Mouse (Mus musculus) neural tube, embryonic 14.5 days (tissue): Measurements from ENCODE around the gene Usp54. TPM values are rescaled to one million over a fixed set of nuclear protein-coding genes. Genes with fewer than 3 reads are reported as not detected.

Source experiments
- ATAC-seq: fragments of 200-750 bp; cut with Nextera tagmentation; 2 replicates; pipeline ENCODE4 v1.8.0; 2017; ENCODE audit warnings: low read depth, mild to moderate bottlenecking, moderate TSS enrichment, moderate library complexity
- H3K27ac ChIP-seq: fragments of 300-500 bp; sonication (generic); 2 replicates; pipeline ENCODE4 v1.5.1; 2014; ENCODE audit warnings: low read depth, mild to moderate bottlenecking, control low read depth, low read length, moderate library complexity, mixed read lengths
- H3K27me3 ChIP-seq: fragments of 300-500 bp; sonication (generic); 2 replicates; pipeline ENCODE4 v1.6.1; 2014; ENCODE audit warnings: low read length; ENCODE audit not compliant: control insufficient read depth, insufficient read depth
- H3K36me3 ChIP-seq: fragments of 300-500 bp; sonication (generic); 2 replicates; pipeline ENCODE4 v1.6.1; 2014; ENCODE audit warnings: low read length, mixed read lengths; ENCODE audit not compliant: control insufficient read depth, insufficient read depth
- H3K4me1 ChIP-seq: fragments of 300-500 bp; sonication (generic); 2 replicates; pipeline ENCODE4 v1.6.1; 2014; ENCODE audit warnings: low read length; ENCODE audit not compliant: control insufficient read depth, insufficient read depth
- H3K4me2 ChIP-seq: fragments of 300-500 bp; sonication (generic); 2 replicates; pipeline ENCODE4 v1.6.1; 2014; ENCODE audit warnings: mild to moderate bottlenecking, low read depth, low read length, control low read depth
- H3K4me3 ChIP-seq: fragments of 300-500 bp; sonication (generic); 2 replicates; pipeline ENCODE4 v1.5.1; 2014; ENCODE audit warnings: low read depth, low read length, control low read depth, mixed read lengths
- H3K9ac ChIP-seq: fragments of 300-500 bp; sonication (generic); replicated peaks from 2 replicates; pipeline ENCODE4 v1.6.1; 2014; ENCODE audit warnings: low read depth, mild to moderate bottlenecking, control low read depth, low read length, mixed read lengths
- H3K9me3 ChIP-seq: fragments of 300-500 bp; sonication (generic); 2 replicates; pipeline ENCODE4 v1.6.1; 2016; ENCODE audit warnings: low read length; ENCODE audit not compliant: control insufficient read depth
- WGBS: fragments of 180-500 bp; shearing (Covaris S2); extraction: QIAGEN DNeasy Blood & Tissue Kit; methylation state at CpG from one replicate; pipeline ENCODE4 v1.1.7; 2014; 5-methylcytosine and 5-hydroxymethylcytosine counted together
- polyA plus RNA-seq: library from polyadenylated mRNA; unstranded; fragments of >200 nt; fragmentation: Nextera tagmentation; extraction: Ambion mirVana; gene quantifications from 2 replicates; pipeline ENCODE4 v1.2.1, GENCODE M21; 2014

Usp54 gene
- polyA plus RNA-seq, result 13.6 and 15.1 TPM in 2 replicates

DNA sequence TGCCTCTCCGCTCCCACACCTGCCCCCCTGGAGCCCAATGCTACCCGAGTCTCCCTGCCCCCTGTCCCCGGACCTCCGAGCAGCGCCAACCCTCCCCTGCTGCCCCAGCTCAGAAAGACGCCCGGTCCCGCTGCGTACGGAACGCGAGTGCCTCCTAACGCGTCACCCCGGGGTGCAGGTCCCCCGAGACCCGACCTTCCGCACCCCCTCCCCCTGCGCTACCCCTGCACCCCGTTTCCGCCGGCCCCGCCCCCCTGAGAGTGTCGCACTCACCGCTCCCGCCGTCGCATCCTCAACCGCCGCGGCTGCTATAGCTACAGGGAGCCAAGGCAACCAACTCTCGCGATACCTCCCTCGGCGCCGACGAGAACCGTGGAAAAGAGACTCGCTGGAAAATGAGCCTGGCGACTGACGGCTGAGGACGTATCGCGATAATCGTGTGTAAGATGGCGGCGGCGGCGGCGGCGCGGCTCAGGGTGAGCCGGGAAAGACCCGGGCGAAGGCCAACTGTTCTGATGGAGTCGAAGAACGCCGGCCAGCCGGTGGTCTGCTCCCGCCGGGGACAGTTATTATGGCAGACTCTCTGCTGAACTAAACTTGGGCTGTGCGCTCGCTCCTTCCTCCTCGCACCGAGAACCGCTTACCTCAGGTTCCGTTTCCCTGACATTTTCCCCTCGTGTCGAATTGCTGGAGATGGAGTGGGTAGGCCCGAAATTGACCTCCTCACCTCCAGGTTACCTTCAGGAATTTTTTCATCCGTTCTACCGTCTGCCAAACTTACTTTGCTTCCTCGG, at the start of gene Usp54:
Gene Usp54, minus strand, starts transcription at position 420 of the 794 bp plus-strand sequence.
- H3K4me2 ChIP-seq, result peak within 1 kb of the TSS; percentile 79
- H3K9me3 ChIP-seq, result no peaks in the 10 kb centered on the region
- 0 out of 2 replicates have a peak, but pooled peaks cover 4% of the 10 kb centered on the region for H3K4me1 ChIP-seq
- peak within 1 kb of the TSS; percentile 81 for H3K4me3 ChIP-seq
- no peaks in the 10 kb centered on the region for H3K36me3 ChIP-seq
- under 1% methylated on average over 73 of the region's 73 CpGs for WGBS
- peak within 1 kb of the TSS; percentile 90 for H3K27ac ChIP-seq
- peak; percentile 97 for ATAC-seq
- peak within 1 kb of the TSS; percentile 83 for H3K9ac ChIP-seq
- no peaks in the 10 kb centered on the region for H3K27me3 ChIP-seq

DNA sequence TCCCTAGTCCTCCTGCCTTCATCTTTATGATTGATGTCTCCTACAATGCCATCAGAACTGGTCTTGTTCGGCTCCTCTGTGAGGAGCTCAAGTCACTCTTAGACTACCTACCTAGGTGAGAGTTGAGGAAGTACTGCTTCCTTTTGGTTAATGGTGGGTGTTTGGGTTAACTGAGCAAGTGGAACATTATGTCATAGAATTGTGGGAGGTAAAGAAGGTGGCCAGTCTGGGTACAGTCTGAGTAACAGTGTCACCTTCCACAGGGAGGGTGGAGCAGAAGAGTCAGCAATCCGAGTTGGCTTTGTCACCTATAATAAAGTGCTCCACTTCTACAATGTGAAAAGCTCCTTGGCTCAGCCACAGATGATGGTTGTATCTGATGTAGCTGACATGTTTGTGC, 48.1 kb upstream of the Usp54 start:
- Histone ChIP-seq H3K27ac (no peak overlapping the region), H3K36me3 (peaks cover 87% of the 10 kb centered on the region), H3K4me1 (no peaks in the 10 kb centered on the region), H3K4me3 (no peak overlapping the region), H3K27me3 (no peaks in the 10 kb centered on the region), H3K4me2 (no peak overlapping the region), H3K9me3 (no peaks in the 10 kb centered on the region), H3K9ac (no peak overlapping the region)
- no peak for ATAC-seq
- WGBS, result 95% methylated on average over 2 of the region's 2 CpGs

DNA sequence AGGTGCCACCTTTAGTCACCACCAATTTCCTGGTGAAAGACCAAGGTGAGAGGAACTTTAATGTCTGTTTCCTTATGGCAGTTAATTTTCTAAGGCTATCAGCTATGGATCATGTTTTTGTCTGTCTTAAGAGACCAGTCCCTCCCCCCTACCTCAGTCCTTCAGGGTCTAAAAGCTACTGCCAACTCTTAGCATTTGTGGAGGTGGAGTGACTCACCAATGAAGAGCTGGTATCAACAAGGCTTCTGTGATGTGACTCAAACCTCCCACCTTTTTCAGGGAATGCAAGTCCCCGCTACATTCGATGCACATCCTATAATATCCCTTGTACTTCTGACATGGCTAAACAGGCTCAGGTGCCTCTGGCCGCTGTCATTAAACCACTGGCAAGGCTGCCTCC, 45.7 kb upstream of the Usp54 start:
- Histone ChIP-seq H3K27ac (no peak overlapping the region), H3K4me3 (no peak overlapping the region), H3K36me3 (peaks cover 92% of the 10 kb centered on the region), H3K4me2 (no peak overlapping the region), H3K27me3 (no peaks in the 10 kb centered on the region), H3K4me1 (no peaks in the 10 kb centered on the region), H3K9ac (no peak overlapping the region), H3K9me3 (no peaks in the 10 kb centered on the region)
- no peak for ATAC-seq
- 95% methylated on average over 3 of the region's 3 CpGs for WGBS

- H3K4me2 ChIP-seq, result no peak overlapping the region
- no peak overlapping the region for H3K9ac ChIP-seq
- no peak overlapping the region for H3K4me3 ChIP-seq
- 88% methylated on average over 3 of the region's 3 CpGs for WGBS
- H3K9me3 ChIP-seq, result no peaks in the 10 kb centered on the region
- peaks cover 87% of the 10 kb centered on the region for H3K36me3 ChIP-seq
- H3K27me3 ChIP-seq, result no peaks in the 10 kb centered on the region
- no peak for ATAC-seq
- no peaks in the 10 kb centered on the region for H3K4me1 ChIP-seq
- H3K27ac ChIP-seq, result no peak overlapping the region
Observed at GRCm38 (mm10) chr14:20682498-20682897, 41.6 kb upstream of the Usp54 start.

- Histone ChIP-seq H3K27ac (no peak overlapping the region), H3K4me3 (no peak overlapping the region), H3K4me1 (no peaks in the 10 kb centered on the region), H3K36me3 (peaks cover 85% of the 10 kb centered on the region), H3K9ac (no peak overlapping the region), H3K4me2 (no peak overlapping the region), H3K9me3 (no peaks in the 10 kb centered on the region), H3K27me3 (no peaks in the 10 kb centered on the region)
- no peak for ATAC-seq
- 91% methylated on average over 2 of the region's 2 CpGs for WGBS
Observed at GRCm38 (mm10) chr14:20681742-20682141, 40.9 kb upstream of the Usp54 start.

- peaks cover 11% of the 10 kb centered on the region; the same call in 1 of the 2 replicates for H3K4me1 ChIP-seq
- no peak overlapping the region for H3K9ac ChIP-seq
- 94% methylated on average over 4 of the region's 4 CpGs for WGBS
- no peaks in the 10 kb centered on the region for H3K27me3 ChIP-seq
- H3K27ac ChIP-seq, result no peak overlapping the region
- ATAC-seq, result no peak
- H3K4me2 ChIP-seq, result no peak overlapping the region
- H3K36me3 ChIP-seq, result peaks cover 50% of the 10 kb centered on the region
- no peak overlapping the region for H3K4me3 ChIP-seq
- no peaks in the 10 kb centered on the region for H3K9me3 ChIP-seq
Observed at GRCm38 (mm10) chr14:20677906-20678305, 37.0 kb upstream of the Usp54 start.

- peaks cover 11% of the 10 kb centered on the region; the same call in 1 of the 2 replicates for H3K4me1 ChIP-seq
- H3K4me3 ChIP-seq, result peak within 1 kb of the TSS; percentile 78
- H3K27ac ChIP-seq, result peak within 1 kb of the TSS; percentile 76
- peak within 1 kb of the TSS; percentile 64 for H3K4me2 ChIP-seq
- peaks cover 22% of the 10 kb centered on the region; the same call in 1 of the 2 replicates for H3K36me3 ChIP-seq
- WGBS, result under 1% methylated on average over 43 of the region's 43 CpGs
- no peaks in the 10 kb centered on the region for H3K9me3 ChIP-seq
- peak within 1 kb of the TSS; percentile 87 for H3K9ac ChIP-seq
- H3K27me3 ChIP-seq, result no peaks in the 10 kb centered on the region
- peak; percentile 96 for ATAC-seq
Observed at GRCm38 (mm10) chr14:20674064-20674833, 33.4 kb upstream of the Usp54 start, which contains the start of gene Sec24c. Sec24c (plus strand) TSS chr14:20674308.

DNA sequence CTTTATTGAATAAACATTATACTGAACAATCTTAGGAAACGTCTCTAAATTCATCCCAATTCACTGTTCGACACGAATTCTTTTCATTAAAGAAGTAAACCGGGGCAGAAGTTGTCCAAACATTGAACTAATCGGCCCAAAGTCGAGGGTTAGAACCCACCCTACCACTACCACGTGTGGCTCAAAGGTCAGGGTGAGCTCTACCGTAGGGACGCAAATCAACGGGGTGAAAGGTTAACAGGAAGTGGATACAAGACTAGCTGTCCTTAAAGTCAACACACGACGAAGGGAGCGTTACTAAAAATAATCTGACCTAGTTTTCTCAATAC, 32.8 kb upstream of the Usp54 start:
- no peak overlapping the region for H3K9ac ChIP-seq
- peak overlapping the region; percentile 76; the same call in 1 of the 2 replicates for H3K27ac ChIP-seq
- H3K36me3 ChIP-seq, result peaks cover 18% of the 10 kb centered on the region; the same call in 1 of the 2 replicates
- H3K9me3 ChIP-seq, result no peaks in the 10 kb centered on the region
- peak; percentile 86 for ATAC-seq
- H3K4me3 ChIP-seq, result peak overlapping the region; percentile 78
- WGBS, result 13% methylated on average over 13 of the region's 13 CpGs
- no peaks in the 10 kb centered on the region for H3K27me3 ChIP-seq
- peak overlapping the region; percentile 64 for H3K4me2 ChIP-seq
- H3K4me1 ChIP-seq, result peaks cover 11% of the 10 kb centered on the region; the same call in 1 of the 2 replicates

DNA sequence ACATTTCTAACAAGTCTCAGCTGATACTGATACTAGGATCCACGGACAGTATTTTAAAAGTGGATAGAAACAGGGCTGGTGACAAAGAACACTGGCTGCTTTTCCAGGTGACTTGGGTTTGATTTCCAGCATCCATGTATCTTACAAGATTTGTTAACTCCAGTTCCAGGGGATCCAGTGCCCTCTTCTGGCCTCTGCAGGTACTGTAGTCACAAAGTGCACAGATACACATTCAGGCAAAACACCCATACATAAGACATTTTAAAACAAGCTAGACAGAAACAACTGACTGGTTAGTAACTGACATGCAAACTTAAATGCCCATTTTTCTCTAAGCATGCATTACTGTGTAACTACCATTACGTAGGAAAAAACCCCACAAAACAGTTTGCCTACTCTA, 32.1 kb upstream of the Usp54 start:
- Histone ChIP-seq H3K9ac (no peak overlapping the region), H3K4me1 (peaks cover 11% of the 10 kb centered on the region; the same call in 1 of the 2 replicates), H3K4me3 (peak overlapping the region; percentile 78; the same call in 1 of the 2 replicates), H3K36me3 (peaks cover 11% of the 10 kb centered on the region; the same call in 1 of the 2 replicates), H3K4me2 (no peak overlapping the region), H3K27ac (no peak overlapping the region), H3K27me3 (no peaks in the 10 kb centered on the region), H3K9me3 (no peaks in the 10 kb centered on the region)
- ATAC-seq, result no peak
- WGBS, result 92% methylated on average over 2 of the region's 2 CpGs
